Mouse (Mus musculus) erythroblast, embryonic 14.5 days (primary cell): ENCODE data around the gene Tmem265.

Experiments used
- GATA1 ChIP-seq: IDR thresholded peaks from 2 replicates; pipeline ENCODE4 v1.6.1; 2012; ENCODE audit warnings: low read length, inconsistent platforms, mixed read lengths
- TAL1 ChIP-seq: IDR thresholded peaks from 3 replicates; pipeline ENCODE4 v1.6.1; 2012; ENCODE audit warnings: low read length, inconsistent platforms, mixed read lengths

DNA sequence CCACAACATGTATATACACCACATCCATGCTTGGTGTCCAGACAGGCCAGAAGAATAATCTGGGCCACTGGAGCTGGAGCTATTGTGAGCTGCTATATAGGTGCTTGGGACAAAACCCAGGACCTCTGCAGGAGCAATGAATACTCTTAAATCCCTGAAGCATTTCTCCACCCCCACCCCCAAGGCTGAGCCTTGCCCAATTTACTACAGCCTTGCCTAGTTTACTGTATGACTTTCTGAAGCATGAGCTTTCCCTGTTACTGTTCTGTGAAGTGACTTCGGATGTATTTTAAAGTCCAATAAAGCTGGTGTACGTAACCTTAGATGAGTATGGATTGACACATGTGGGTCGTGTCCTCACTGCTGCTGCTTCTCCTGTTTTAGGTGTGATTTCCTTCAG, 47.4 kb upstream of the Tmem265 start:
- TF ChIP-seq TAL1 (no peak), GATA1 (no peak)
